ENCODE assay signal across 8 mouse cellular contexts in the genomic region with DNA sequence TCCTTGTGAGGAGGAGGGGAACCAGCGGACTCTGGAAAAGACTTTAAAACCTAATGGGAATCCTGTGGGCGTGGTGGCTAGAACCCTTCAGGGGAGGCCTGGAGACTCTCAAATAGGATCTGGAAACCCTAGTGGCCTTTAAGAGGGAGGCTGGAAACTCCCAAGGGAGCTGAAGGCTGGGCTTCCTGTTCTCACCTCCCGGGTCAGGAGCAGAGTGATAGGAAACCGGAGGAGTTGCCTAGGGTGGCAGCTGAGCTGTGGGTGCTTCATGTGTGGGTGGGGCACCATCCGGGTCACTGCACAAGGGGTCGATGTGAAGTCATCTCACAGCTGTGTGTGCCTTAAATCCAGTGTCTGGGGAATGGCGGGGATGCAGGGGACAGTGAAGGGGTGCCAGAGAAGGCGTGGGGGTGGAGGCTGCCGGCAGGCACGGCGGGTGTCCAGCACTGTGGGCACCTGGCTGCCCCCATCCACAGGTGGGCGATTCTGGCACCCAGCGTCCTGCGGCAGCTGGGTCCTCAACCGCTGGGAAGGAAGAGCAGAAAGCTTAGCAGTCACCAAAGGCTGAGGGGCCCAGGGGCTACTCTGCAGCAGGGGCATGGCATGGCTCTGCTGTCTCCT. TPM values are rescaled to one million over a fixed set of nuclear protein-coding genes. Genes with fewer than 3 reads are reported as not detected.
DNase-seq lines count a peak whose midpoint lies in the region; ATAC-seq and TF ChIP-seq lines count a peak whose summit lies in the region.

No protein-coding gene starts in this region.

- TF ChIP-seq POLR2A in kidney, adult 2 months (IDR thresholded peaks at IDR 0.05; ENCODE audit: low read depth, low read length), result no peak

- 0 out of 2 replicates have a peak overlapping the region, but pooled peaks have one; percentile 32 for H3K27ac ChIP-seq in embryonic facial prominence, embryonic 12.5 days
- H3K27ac ChIP-seq in kidney, adult 2 months (ENCODE audit: insufficient read depth, low read depth, low read length), result peak overlapping the region; percentile 87

- WGBS in embryonic facial prominence, embryonic 12.5 days, result 22% methylated on average over 15 of the region's 15 CpGs
- 12% methylated on average over 15 of the region's 15 CpGs for WGBS in kidney, adult 2 months

- no peaks in the 10 kb centered on the region for H3K27me3 ChIP-seq in embryonic facial prominence, embryonic 12.5 days
- H3K27me3 ChIP-seq in kidney, adult 2 months (replicated peaks; ENCODE audit: control insufficient read depth, insufficient read depth, low read length), result no peaks in the 10 kb centered on the region

- H3K4me3 ChIP-seq in embryonic facial prominence, embryonic 12.5 days, result no peak overlapping the region
- no peak overlapping the region; the same call in 1 of the 2 replicates for H3K4me3 ChIP-seq in kidney, adult 2 months (ENCODE audit: insufficient read depth, low read depth, low read length)

- peak overlapping the region; percentile 7; the same call in 1 of the 2 replicates for H3K4me2 ChIP-seq in embryonic facial prominence, embryonic 12.5 days (replicated peaks)

- DNase-seq in lung, adult 18-20 months, result peak; percentile 36 to 58
- no peak for DNase-seq in lung, postnatal 25 days (ENCODE audit: low spot score)
- DNase-seq in kidney, adult 2 months, result peak; percentile 87
- DNase-seq in lung, postnatal 36 days, result peak; percentile 60
- no peak for DNase-seq in layer of hippocampus, adult 8-10 months (ENCODE audit: low spot score in 2 of 2)
- no peak for DNase-seq in yolk sac, embryonic 10.5 days (ENCODE audit: low spot score)
- DNase-seq in left cerebral cortex, adult 11 months (ENCODE audit: low spot score), result no peak

- H3K4me1 ChIP-seq in embryonic facial prominence, embryonic 12.5 days, result peaks cover 26% of the 10 kb centered on the region
- peaks cover 6% of the 10 kb centered on the region; the same call in 1 of the 2 replicates for H3K4me1 ChIP-seq in kidney, adult 2 months (ENCODE audit: control insufficient read depth, insufficient read depth, low read length)

- H3K36me3 ChIP-seq in embryonic facial prominence, embryonic 12.5 days, result peaks cover 7% of the 10 kb centered on the region; the same call in 1 of the 2 replicates
- H3K36me3 ChIP-seq in kidney, adult 2 months (ENCODE audit: control insufficient read depth, insufficient read depth, low read length), result no peaks in the 10 kb centered on the region

- no peak overlapping the region for H3K9ac ChIP-seq in embryonic facial prominence, embryonic 12.5 days

- ATAC-seq in embryonic facial prominence, embryonic 12.5 days (ENCODE audit: insufficient number of reproducible peaks, insufficient read depth, low FRiP score, low TSS enrichment), result no peak

- H3K9me3 ChIP-seq in embryonic facial prominence, embryonic 12.5 days, result no peaks in the 10 kb centered on the region

- TF ChIP-seq CTCF in kidney, adult 2 months (conservative IDR thresholded peaks at IDR 0.05; ENCODE audit: insufficient read depth, insufficient read length, low read depth, low read length), result no peak

RNA-seq across cellular contexts. Expression of gene Gtpbp3, which starts 10.1 kb away (rescaled TPM):
- 23.0 and 25.0 TPM in 2 replicates for polyA plus RNA-seq in embryonic facial prominence, embryonic 12.5 days (2016; fragmentation: Nextera tagmentation; extraction: Ambion mirVana)
- polyA plus RNA-seq in kidney, adult 2 months (2012; rRNA removed), result 20.2 and 25.0 TPM in 2 replicates
- total RNA-seq in layer of hippocampus, adult 8-10 months (2022), result 10 to 100 TPM; 28.8 to 42.3 (median 32.5) TPM

RNA-seq across cellular contexts. Expression of gene Ano8, which starts 12.2 kb away (rescaled TPM):
- 9.6 and 10.7 TPM in 2 replicates for polyA plus RNA-seq in embryonic facial prominence, embryonic 12.5 days (2016; fragmentation: Nextera tagmentation; extraction: Ambion mirVana)
- 12.6 and 15.2 TPM in 2 replicates for polyA plus RNA-seq in kidney, adult 2 months (2012; rRNA removed)
- total RNA-seq in layer of hippocampus, adult 8-10 months (2022), result 10 to 100 TPM; 48.4 to 55.9 (median 51.6) TPM

RNA-seq across cellular contexts. Expression of gene Plvap, which starts 13.6 kb away (rescaled TPM):
- polyA plus RNA-seq in embryonic facial prominence, embryonic 12.5 days (2016; fragmentation: Nextera tagmentation; extraction: Ambion mirVana), result 62.2 and 64.4 TPM in 2 replicates
- polyA plus RNA-seq in kidney, adult 2 months (2012; rRNA removed), result 502 and 542 TPM in 2 replicates
- total RNA-seq in layer of hippocampus, adult 8-10 months (2022), result 1 to 10 TPM; 6.2 to 9.6 (median 7.4) TPM

RNA-seq across cellular contexts. Expression of gene Ccdc194, which starts 27.5 kb away (rescaled TPM):
- polyA plus RNA-seq in embryonic facial prominence, embryonic 12.5 days (2016; fragmentation: Nextera tagmentation; extraction: Ambion mirVana), result 0.48 and 0.49 TPM in 2 replicates
- polyA plus RNA-seq in kidney, adult 2 months (2012; rRNA removed), result 0.09 TPM in 1 of 2 replicates, not detected in the other
- total RNA-seq in layer of hippocampus, adult 8-10 months (2022), result not detected

RNA-seq across cellular contexts. Expression of gene Dda1, which starts 29.0 kb away (rescaled TPM):
- polyA plus RNA-seq in embryonic facial prominence, embryonic 12.5 days (2016; fragmentation: Nextera tagmentation; extraction: Ambion mirVana), result 108 and 117 TPM in 2 replicates
- polyA plus RNA-seq in kidney, adult 2 months (2012; rRNA removed), result 61.5 and 62.6 TPM in 2 replicates
- 10 to 100 TPM; 74.9 to 82.2 (median 79.0) TPM for total RNA-seq in layer of hippocampus, adult 8-10 months (2022)

Comparison
In these comparisons a context has a peak if more than half of its experiments do, and no peak if none do; other contexts are left out.
1. DNase-seq: peak in lung, adult 18-20 months (2 of 2), kidney, adult 2 months (single experiment) and lung, postnatal 36 days (single experiment); none in lung, postnatal 25 days (single experiment), layer of hippocampus, adult 8-10 months (0 of 2), yolk sac, embryonic 10.5 days (single experiment) and left cerebral cortex, adult 11 months (single experiment).